Mouse (Mus musculus): Measurements from ENCODE around the gene Gal3st1. TPM values are rescaled to one million over a fixed set of nuclear protein-coding genes. Genes with fewer than 3 reads are reported as not detected.

The Gal3st1 gene
- polyA plus RNA-seq, 1 experiment, result 0.34 TPM

- no peak overlapping the region for H3K27ac ChIP-seq (ENCODE audit: insufficient read depth, low read length)
- TF ChIP-seq CTCF (IDR thresholded peaks at IDR 0.05; ENCODE audit: extremely low read depth, insufficient read depth, insufficient read length, insufficient replicate concordance) (no peak), POLR2A (IDR thresholded peaks at IDR 0.05; ENCODE audit: low read depth, low read length) (no peak)
Measured at GRCm38 (mm10) chr11:3982275-3983209, 894 bp upstream of the Gal3st1 start.

GRCm38 (mm10) chr11:3983863-3984745, 668 bp downstream of the Gal3st1 start:
- Histone ChIP-seq H3K27me3 (ENCODE audit: control insufficient read depth, insufficient read depth, low read length) (peaks cover 4% of the 10 kb centered on the region; the same call in 1 of the 2 replicates), H3K36me3 (ENCODE audit: control insufficient read depth, insufficient read depth, low read length) (peaks cover 5% of the 10 kb centered on the region), H3K4me3 (ENCODE audit: extremely low read depth, insufficient read depth, insufficient read length) (no peak overlapping the region), H3K27ac (ENCODE audit: insufficient read depth, low read length) (no peak overlapping the region), H3K4me1 (ENCODE audit: control insufficient read depth, insufficient read depth, insufficient read length) (no peaks in the 10 kb centered on the region)
- whole genome bisulfite sequencing, result 17% methylated on average over 15 of the region's 15 CpGs
- DNase-seq (ENCODE audit: low read depth in 1 of 2, low spot score in 2 of 2), result no peak
- TF ChIP-seq POLR2A (IDR thresholded peaks at IDR 0.05; ENCODE audit: low read depth, low read length) (no peak), CTCF (IDR thresholded peaks at IDR 0.05; ENCODE audit: extremely low read depth, insufficient read depth, insufficient read length, insufficient replicate concordance) (no peak)

More at GRCm38 (mm10) chr11:3982275-3983209, 894 bp upstream of the Gal3st1 start:
- peaks cover 18% of the 10 kb centered on the region for H3K36me3 ChIP-seq (ENCODE audit: control insufficient read depth, insufficient read depth, low read length)
- WGBS, result 68% methylated on average over 7 of the region's 7 CpGs
- no peaks in the 10 kb centered on the region for H3K4me1 ChIP-seq (ENCODE audit: control insufficient read depth, insufficient read depth, insufficient read length)
- no peak overlapping the region for H3K4me3 ChIP-seq (ENCODE audit: extremely low read depth, insufficient read depth, insufficient read length)
- peaks cover 4% of the 10 kb centered on the region; the same call in 1 of the 2 replicates for H3K27me3 ChIP-seq (ENCODE audit: control insufficient read depth, insufficient read depth, low read length)
- DNase-seq (ENCODE audit: low read depth in 1 of 2, low spot score in 2 of 2), result no peak

GRCm38 (mm10) chr11:3989748-3990147, 6.3 kb downstream of the Gal3st1 start:
- Histone ChIP-seq H3K4me3 (ENCODE audit: extremely low read depth, insufficient read depth, insufficient read length) (no peak overlapping the region), H3K4me1 (ENCODE audit: control insufficient read depth, insufficient read depth, insufficient read length) (no peaks in the 10 kb centered on the region), H3K36me3 (ENCODE audit: control insufficient read depth, insufficient read depth, low read length) (no peaks in the 10 kb centered on the region), H3K27ac (ENCODE audit: insufficient read depth, low read length) (no peak overlapping the region), H3K27me3 (ENCODE audit: control insufficient read depth, insufficient read depth, low read length) (peaks cover 3% of the 10 kb centered on the region; the same call in 1 of the 2 replicates)
- 73% methylated on average over 3 of the region's 3 CpGs for WGBS
- TF ChIP-seq CTCF (IDR thresholded peaks at IDR 0.05; ENCODE audit: extremely low read depth, insufficient read depth, insufficient read length, insufficient replicate concordance), result no peak
- no peak for TF ChIP-seq POLR2A (IDR thresholded peaks at IDR 0.05; ENCODE audit: low read depth, low read length)
- no peak for DNase-seq (ENCODE audit: low read depth in 1 of 2, low spot score in 2 of 2)

GRCm38 (mm10) chr11:3993132-3993531, 9.7 kb downstream of the Gal3st1 start:
- Histone ChIP-seq H3K27me3 (ENCODE audit: control insufficient read depth, insufficient read depth, low read length) (no peaks in the 10 kb centered on the region), H3K4me3 (ENCODE audit: extremely low read depth, insufficient read depth, insufficient read length) (no peak overlapping the region), H3K36me3 (ENCODE audit: control insufficient read depth, insufficient read depth, low read length) (no peaks in the 10 kb centered on the region), H3K4me1 (ENCODE audit: control insufficient read depth, insufficient read depth, insufficient read length) (no peaks in the 10 kb centered on the region), H3K27ac (ENCODE audit: insufficient read depth, low read length) (no peak overlapping the region)
- no peak for DNase-seq (ENCODE audit: low read depth in 1 of 2, low spot score in 2 of 2)
- no peak for TF ChIP-seq POLR2A (IDR thresholded peaks at IDR 0.05; ENCODE audit: low read depth, low read length)
- no peak for TF ChIP-seq CTCF (IDR thresholded peaks at IDR 0.05; ENCODE audit: extremely low read depth, insufficient read depth, insufficient read length, insufficient replicate concordance)
- 77% methylated on average over 6 of the region's 6 CpGs for WGBS

- no peak for DNase-seq (ENCODE audit: low read depth in 1 of 2, low spot score in 2 of 2)
- WGBS, result 91% methylated on average over 6 of the region's 6 CpGs
- H3K4me1 ChIP-seq (ENCODE audit: control insufficient read depth, insufficient read depth, insufficient read length), result no peaks in the 10 kb centered on the region
- 0 out of 2 replicates have a peak, but pooled peaks cover 4% of the 10 kb centered on the region for H3K27me3 ChIP-seq (ENCODE audit: control insufficient read depth, insufficient read depth, low read length)
- H3K36me3 ChIP-seq (ENCODE audit: control insufficient read depth, insufficient read depth, low read length), result no peaks in the 10 kb centered on the region
- H3K27ac ChIP-seq (ENCODE audit: insufficient read depth, low read length), result no peak overlapping the region
- TF ChIP-seq CTCF (IDR thresholded peaks at IDR 0.05; ENCODE audit: extremely low read depth, insufficient read depth, insufficient read length, insufficient replicate concordance) (no peak), POLR2A (IDR thresholded peaks at IDR 0.05; ENCODE audit: low read depth, low read length) (no peak)
- no peak overlapping the region for H3K4me3 ChIP-seq (ENCODE audit: extremely low read depth, insufficient read depth, insufficient read length)
Measured at GRCm38 (mm10) chr11:3993914-3994313, 10.5 kb downstream of the Gal3st1 start.

GRCm38 (mm10) chr11:3995511-3995910, 12.1 kb downstream of the Gal3st1 start:
- TF ChIP-seq CTCF (IDR thresholded peaks at IDR 0.05; ENCODE audit: extremely low read depth, insufficient read depth, insufficient read length, insufficient replicate concordance), result no peak
- Histone ChIP-seq H3K27ac (ENCODE audit: insufficient read depth, low read length) (no peak overlapping the region), H3K36me3 (ENCODE audit: control insufficient read depth, insufficient read depth, low read length) (no peaks in the 10 kb centered on the region), H3K4me3 (ENCODE audit: extremely low read depth, insufficient read depth, insufficient read length) (no peak overlapping the region), H3K27me3 (ENCODE audit: control insufficient read depth, insufficient read depth, low read length) (0 out of 2 replicates have a peak, but pooled peaks cover 4% of the 10 kb centered on the region), H3K4me1 (ENCODE audit: control insufficient read depth, insufficient read depth, insufficient read length) (no peaks in the 10 kb centered on the region)
- WGBS, result 58% methylated on average over 5 of the region's 5 CpGs
- DNase-seq (ENCODE audit: low read depth in 1 of 2, low spot score in 2 of 2), result no peak
